Mouse (Mus musculus) embryonic facial prominence, embryonic 12.5 days (tissue): ENCODE results near the gene Epas1. TPM values are rescaled to one million over a fixed set of nuclear protein-coding genes. Genes with fewer than 3 reads are reported as not detected.

Experiments used
- ATAC-seq: fragments of 200-750 bp; cut with Nextera tagmentation; 2 replicates; pipeline ENCODE4 v1.8.0; 2017; ENCODE audit not compliant: insufficient number of reproducible peaks, insufficient read depth, low FRiP score, low TSS enrichment
- H3K27ac ChIP-seq: fragments of 300-500 bp; sonication (generic); 2 replicates; pipeline ENCODE4 v1.5.1; 2016; ENCODE audit warnings: mild to moderate bottlenecking
- H3K27me3 ChIP-seq: fragments of 300-500 bp; sonication (generic); 2 replicates; pipeline ENCODE4 v1.6.1; 2016; ENCODE audit warnings: mild to moderate bottlenecking, moderate library complexity
- H3K36me3 ChIP-seq: fragments of 300-500 bp; sonication (generic); 2 replicates; pipeline ENCODE4 v1.6.1; 2016; ENCODE audit warnings: mild to moderate bottlenecking
- H3K4me1 ChIP-seq: fragments of 300-500 bp; sonication (generic); 2 replicates; pipeline ENCODE4 v1.6.1; 2016
- H3K4me2 ChIP-seq: fragments of 300-500 bp; sonication (generic); replicated peaks from 2 replicates; pipeline ENCODE4 v1.6.1; 2016; ENCODE audit warnings: mild to moderate bottlenecking, moderate library complexity
- H3K4me3 ChIP-seq: fragments of 300-500 bp; sonication (generic); 2 replicates; pipeline ENCODE4 v1.5.1; 2016; ENCODE audit warnings: mild to moderate bottlenecking
- H3K9ac ChIP-seq: fragments of 300-500 bp; sonication (generic); 2 replicates; pipeline ENCODE4 v1.6.1; 2016; ENCODE audit warnings: mild to moderate bottlenecking, moderate library complexity
- H3K9me3 ChIP-seq: fragments of 300-500 bp; sonication (generic); 2 replicates; pipeline ENCODE4 v1.6.1; 2016; ENCODE audit warnings: mild to moderate bottlenecking, moderate library complexity
- WGBS: fragments of 180-500 bp; shearing (Covaris S2); methylation state at CpG from one replicate; pipeline ENCODE4 v1.1.7; 2016; 5-methylcytosine and 5-hydroxymethylcytosine counted together
- polyA plus RNA-seq: library from polyadenylated mRNA; unstranded; fragments of >200 nt; fragmentation: Nextera tagmentation; extraction: Ambion mirVana; gene quantifications from 2 replicates; pipeline ENCODE4 v1.2.1, GENCODE M21; 2016

Gene Epas1
- polyA plus RNA-seq, 1 experiment from 2014 or later: 2.9 TPM

GRCm38 (mm10) chr17:86761859-86762258 lies 8.4 kb downstream of the Epas1 start:
- H3K4me3 ChIP-seq: no peak overlapping the region
- H3K4me1 ChIP-seq: no peaks in the 10 kb centered on the region
- H3K27ac ChIP-seq: no peak overlapping the region
- H3K4me2 ChIP-seq: no peak overlapping the region
- no peak overlapping the region for H3K9ac ChIP-seq
- H3K27me3 ChIP-seq: 0 out of 2 replicates have a peak, but pooled peaks cover 3% of the 10 kb centered on the region
- no peaks in the 10 kb centered on the region for H3K9me3 ChIP-seq
- 84% methylated on average over 5 of the region's 5 CpGs for WGBS
- H3K36me3 ChIP-seq: no peaks in the 10 kb centered on the region
- no peak for ATAC-seq

GRCm38 (mm10) chr17:86762479-86763242 lies 9.2 kb downstream of the Epas1 start:
- H3K27ac ChIP-seq: no peak overlapping the region
- no peak overlapping the region for H3K4me2 ChIP-seq
- WGBS: 80% methylated on average over 11 of the region's 11 CpGs
- no peak overlapping the region for H3K9ac ChIP-seq
- no peak overlapping the region for H3K4me3 ChIP-seq
- no peak for ATAC-seq
- no peaks in the 10 kb centered on the region for H3K27me3 ChIP-seq
- H3K36me3 ChIP-seq: no peaks in the 10 kb centered on the region
- H3K4me1 ChIP-seq: no peaks in the 10 kb centered on the region
- no peaks in the 10 kb centered on the region for H3K9me3 ChIP-seq

- Histone ChIP-seq H3K4me1 (no peaks in the 10 kb centered on the region), H3K4me3 (no peak overlapping the region), H3K36me3 (no peaks in the 10 kb centered on the region), H3K4me2 (no peak overlapping the region), H3K27ac (no peak overlapping the region), H3K9me3 (no peaks in the 10 kb centered on the region), H3K9ac (no peak overlapping the region), H3K27me3 (no peaks in the 10 kb centered on the region)
- ATAC-seq: no peak
- 88% methylated on average over 8 of the region's 8 CpGs for WGBS
These were observed 12.4 kb downstream of the Epas1 start for GRCm38 (mm10) chr17:86765762-86766404.

GRCm38 (mm10) chr17:86766412-86766811 lies 12.9 kb downstream of the Epas1 start:
- Histone ChIP-seq H3K4me3 (no peak overlapping the region), H3K36me3 (no peaks in the 10 kb centered on the region), H3K9me3 (no peaks in the 10 kb centered on the region), H3K4me1 (no peaks in the 10 kb centered on the region), H3K4me2 (no peak overlapping the region), H3K27me3 (no peaks in the 10 kb centered on the region), H3K27ac (no peak overlapping the region), H3K9ac (no peak overlapping the region)
- no peak for ATAC-seq
- WGBS: 88% methylated on average over 4 of the region's 4 CpGs

GRCm38 (mm10) chr17:86768596-86768995 lies 15.1 kb downstream of the Epas1 start:
- Histone ChIP-seq H3K4me3 (no peak overlapping the region), H3K36me3 (no peaks in the 10 kb centered on the region), H3K27me3 (no peaks in the 10 kb centered on the region), H3K27ac (no peak overlapping the region), H3K4me1 (no peaks in the 10 kb centered on the region), H3K4me2 (no peak overlapping the region), H3K9ac (no peak overlapping the region), H3K9me3 (no peaks in the 10 kb centered on the region)
- no peak for ATAC-seq
- WGBS: 79% methylated on average over 7 of the region's 7 CpGs

GRCm38 (mm10) chr17:86769330-86770211 lies 16.1 kb downstream of the Epas1 start:
- Histone ChIP-seq H3K4me1 (no peaks in the 10 kb centered on the region), H3K27ac (no peak overlapping the region), H3K27me3 (no peaks in the 10 kb centered on the region), H3K4me2 (no peak overlapping the region), H3K9me3 (no peaks in the 10 kb centered on the region), H3K36me3 (no peaks in the 10 kb centered on the region), H3K9ac (no peak overlapping the region), H3K4me3 (no peak overlapping the region)
- no peak for ATAC-seq
- WGBS: 74% methylated on average over 16 of the region's 16 CpGs

- WGBS: 60% methylated on average over 5 of the region's 5 CpGs
- no peak for ATAC-seq
- H3K9ac ChIP-seq: no peak overlapping the region
These were observed 17.3 kb downstream of the Epas1 start for GRCm38 (mm10) chr17:86770848-86771247.

GRCm38 (mm10) chr17:86772035-86772434 lies 18.5 kb downstream of the Epas1 start:
- Histone ChIP-seq H3K9ac (no peak overlapping the region), H3K4me3 (no peak overlapping the region), H3K27me3 (no peaks in the 10 kb centered on the region), H3K36me3 (no peaks in the 10 kb centered on the region), H3K4me2 (no peak overlapping the region), H3K4me1 (no peaks in the 10 kb centered on the region), H3K9me3 (no peaks in the 10 kb centered on the region), H3K27ac (no peak overlapping the region)
- ATAC-seq: no peak
- WGBS: 77% methylated on average over 11 of the region's 11 CpGs

More at GRCm38 (mm10) chr17:86770848-86771247, 17.3 kb downstream of the Epas1 start:
- Histone ChIP-seq H3K27ac (no peak overlapping the region), H3K27me3 (no peaks in the 10 kb centered on the region), H3K4me1 (no peaks in the 10 kb centered on the region), H3K9me3 (no peaks in the 10 kb centered on the region), H3K36me3 (no peaks in the 10 kb centered on the region), H3K4me3 (no peak overlapping the region), H3K4me2 (no peak overlapping the region)

- Histone ChIP-seq H3K4me2 (no peak overlapping the region), H3K9ac (no peak overlapping the region), H3K4me3 (no peak overlapping the region), H3K27me3 (no peaks in the 10 kb centered on the region), H3K36me3 (no peaks in the 10 kb centered on the region), H3K9me3 (no peaks in the 10 kb centered on the region), H3K4me1 (no peaks in the 10 kb centered on the region), H3K27ac (no peak overlapping the region)
- no peak for ATAC-seq
- WGBS: 90% methylated on average over 15 of the region's 15 CpGs
These were observed 19.6 kb downstream of the Epas1 start for GRCm38 (mm10) chr17:86772929-86773588.

GRCm38 (mm10) chr17:86776538-86776937 lies 23.0 kb downstream of the Epas1 start:
- Histone ChIP-seq H3K36me3 (no peaks in the 10 kb centered on the region), H3K4me1 (no peaks in the 10 kb centered on the region), H3K4me3 (no peak overlapping the region), H3K4me2 (no peak overlapping the region), H3K9ac (no peak overlapping the region), H3K27me3 (no peaks in the 10 kb centered on the region), H3K27ac (no peak overlapping the region), H3K9me3 (no peaks in the 10 kb centered on the region)
- WGBS: 86% methylated on average over 12 of the region's 12 CpGs
- no peak for ATAC-seq

GRCm38 (mm10) chr17:86778147-86778546 lies 24.6 kb downstream of the Epas1 start:
- Histone ChIP-seq H3K4me2 (no peak overlapping the region), H3K4me3 (no peak overlapping the region), H3K27ac (no peak overlapping the region), H3K4me1 (no peaks in the 10 kb centered on the region), H3K27me3 (no peaks in the 10 kb centered on the region), H3K9ac (no peak overlapping the region), H3K9me3 (no peaks in the 10 kb centered on the region), H3K36me3 (no peaks in the 10 kb centered on the region)
- 88% methylated on average over 6 of the region's 6 CpGs for WGBS
- ATAC-seq: no peak
